Mouse (Mus musculus): ENCODE measurements at regions not wholly inside any gene's neighbourhood (a gene's known extent, or its start where the extent isn't known, plus 50 kb on each side); places are given as distances from the start of the nearest gene placed in this dataset.
A peak's percentile ranks its signal among the peaks of the same experiment; 100 is the strongest.

GRCm38 (mm10) chr14:100458727-100459447 is 174.4 kb upstream of the Klf12 start:
- DNase-seq (ENCODE audit: low read depth, low spot score) = peak; percentile 94

GRCm38 (mm10) chr14:100457870-100458726 is 173.6 kb upstream of the Klf12 start:
- no peak for DNase-seq (ENCODE audit: low read depth, low spot score)

GRCm38 (mm10) chr14:100446130-100446529 is 161.7 kb upstream of the Klf12 start:
- no peak for DNase-seq (ENCODE audit: low read depth, low spot score)

GRCm38 (mm10) chr14:100444848-100445247 is 160.4 kb upstream of the Klf12 start:
- DNase-seq (ENCODE audit: low read depth, low spot score) = no peak

- no peak for DNase-seq (ENCODE audit: low read depth, low spot score)
Measured at GRCm38 (mm10) chr14:100444099-100444498, 159.6 kb upstream of the Klf12 start.

- DNase-seq (ENCODE audit: low read depth, low spot score) = no peak
Measured at GRCm38 (mm10) chr14:100437552-100437951, 153.1 kb upstream of the Klf12 start.

- no peak for DNase-seq (ENCODE audit: low read depth, low spot score)
Measured at GRCm38 (mm10) chr14:100429662-100430061, 145.2 kb upstream of the Klf12 start.

- DNase-seq (ENCODE audit: low read depth, low spot score) = peak; percentile 25
Measured at GRCm38 (mm10) chr14:100426399-100426798, 141.9 kb upstream of the Klf12 start.

GRCm38 (mm10) chr14:100423790-100424189 is 139.3 kb upstream of the Klf12 start:
- DNase-seq (ENCODE audit: low read depth, low spot score) = no peak

GRCm38 (mm10) chr14:100421666-100422065 is 137.2 kb upstream of the Klf12 start:
- no peak for DNase-seq (ENCODE audit: low read depth, low spot score)

- DNase-seq (ENCODE audit: low read depth, low spot score) = no peak
Measured at GRCm38 (mm10) chr14:100415099-100415498, 130.6 kb upstream of the Klf12 start.

GRCm38 (mm10) chr14:100412211-100412610 is 127.7 kb upstream of the Klf12 start:
- no peak for DNase-seq (ENCODE audit: low read depth, low spot score)

- DNase-seq (ENCODE audit: low read depth, low spot score) = no peak
Measured at GRCm38 (mm10) chr14:100397191-100397590, 112.7 kb upstream of the Klf12 start.

GRCm38 (mm10) chr14:100375218-100375983 is 90.9 kb upstream of the Klf12 start:
- DNase-seq (ENCODE audit: low read depth, low spot score) = peak; percentile 43

GRCm38 (mm10) chr14:100374494-100375217 is 90.2 kb upstream of the Klf12 start:
- DNase-seq (ENCODE audit: low read depth, low spot score) = peak; percentile 42

GRCm38 (mm10) chr14:100366234-100366864 is 81.9 kb upstream of the Klf12 start:
- DNase-seq (ENCODE audit: low read depth, low spot score) = no peak

GRCm38 (mm10) chr14:100362786-100363185 is 78.3 kb upstream of the Klf12 start:
- no peak for DNase-seq (ENCODE audit: low read depth, low spot score)

- DNase-seq (ENCODE audit: low read depth, low spot score) = peak; percentile 53
Measured at GRCm38 (mm10) chr14:100361346-100362029, 77.0 kb upstream of the Klf12 start.

- no peak for DNase-seq (ENCODE audit: low read depth, low spot score)
Measured at GRCm38 (mm10) chr14:100359881-100360280, 75.4 kb upstream of the Klf12 start.

- DNase-seq (ENCODE audit: low read depth, low spot score) = no peak
Measured at GRCm38 (mm10) chr14:100357131-100357530, 72.7 kb upstream of the Klf12 start.
